ENCODE assay signal across 15 mouse cellular contexts in the genomic region with DNA sequence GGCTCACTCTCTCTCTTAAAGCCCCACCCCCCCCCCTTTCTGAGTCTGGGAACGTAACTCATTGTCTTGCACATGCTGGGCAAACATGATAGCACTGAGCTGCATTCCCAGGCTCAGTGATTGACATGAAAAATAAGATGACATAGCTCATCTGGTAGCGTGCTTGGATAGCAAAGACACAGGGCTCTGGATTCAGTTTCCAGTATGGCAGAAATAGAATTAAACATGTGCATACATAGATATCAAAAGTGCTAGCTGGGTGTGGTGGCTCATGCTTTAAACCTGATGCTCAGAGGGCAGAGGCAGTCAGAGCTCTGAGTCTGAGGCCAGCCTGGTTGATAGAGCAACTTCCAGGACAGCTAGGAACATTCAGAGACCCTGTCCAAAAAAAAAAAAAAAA.
"Had no signal": no experiment of that assay in that cellular context is flagged by ENCODE, and none has a peak within 500 bp of the region (broad histone marks: within the 10 kb centered on the region; RNA-seq: fewer than 3 reads in every experiment).

No protein-coding gene starts in this region.

- ATAC-seq: inflammation-experienced regulatory T-cells, adult 6 months; intestine, postnatal 0 days; midbrain, embryonic 13.5 days had no signal

- H3K9ac ChIP-seq: limb, embryonic 12.5 days; lung, embryonic 15.5 days; midbrain, embryonic 13.5 days; stomach, embryonic 15.5 days had no signal

- H3K4me2 ChIP-seq: limb, embryonic 12.5 days; lung, embryonic 15.5 days; midbrain, embryonic 13.5 days; stomach, embryonic 15.5 days had no signal

- H3K27me3 ChIP-seq: lung, embryonic 15.5 days; stomach, embryonic 15.5 days had no signal

- H3K36me3 ChIP-seq: limb, embryonic 12.5 days; lung, embryonic 15.5 days; midbrain, embryonic 13.5 days; stomach, embryonic 15.5 days had no signal

- H3K4me3 ChIP-seq: limb, embryonic 12.5 days; lung, embryonic 15.5 days; midbrain, embryonic 13.5 days; stomach, embryonic 15.5 days had no signal

- DNase-seq: kidney, adult 8-10 months; kidney, postnatal 36 days; layer of hippocampus, adult 9-11 months; layer of hippocampus, postnatal 36 days; lung, postnatal 14 days; thymus, adult 2 months; thymus, postnatal 25 days had no signal

- H3K9me3 ChIP-seq: limb, embryonic 12.5 days; lung, embryonic 15.5 days; midbrain, embryonic 13.5 days; stomach, embryonic 15.5 days had no signal

- H3K27ac ChIP-seq: kidney, postnatal 0 days; limb, embryonic 12.5 days; lung, embryonic 15.5 days; macrophage; midbrain, embryonic 13.5 days; stomach, embryonic 15.5 days had no signal
